29 mouse cellular contexts compared by ENCODE assay signal in the genomic region with DNA sequence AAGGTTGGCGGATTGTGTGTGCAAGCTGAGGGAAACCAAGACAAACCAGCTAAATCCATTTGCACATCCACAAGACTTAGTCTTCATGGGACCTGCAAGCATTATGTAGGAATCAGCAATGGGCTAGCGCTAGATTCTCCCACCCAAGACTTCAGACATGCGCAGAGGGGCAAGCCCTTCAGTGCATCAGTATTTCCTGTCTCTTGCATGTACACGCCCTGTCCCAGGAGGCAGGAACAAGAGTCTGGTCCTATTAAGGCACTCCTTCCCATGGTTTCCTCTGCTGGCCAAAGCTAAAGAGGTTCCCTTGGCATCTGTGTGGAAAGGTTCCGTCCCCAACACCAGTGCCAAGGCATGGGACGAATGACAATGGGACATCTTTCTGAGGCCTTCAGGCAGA.
"Had no signal": no experiment of that assay in that cellular context is flagged by ENCODE, and none has a peak within 500 bp of the region (broad histone marks: within the 10 kb centered on the region; RNA-seq: fewer than 3 reads in every experiment).

No protein-coding gene starts in this region.

- H3K9ac ChIP-seq: heart, embryonic 12.5 days; heart, embryonic 13.5 days; heart, embryonic 15.5 days; hindbrain, embryonic 12.5 days; hindbrain, embryonic 13.5 days; hindbrain, embryonic 14.5 days; hindbrain, embryonic 15.5 days; intestine, embryonic 15.5 days; kidney, embryonic 15.5 days had no signal

- H3K36me3 ChIP-seq: heart, embryonic 10.5 days; heart, embryonic 12.5 days; heart, embryonic 13.5 days; heart, embryonic 15.5 days; hindbrain, embryonic 10.5 days; hindbrain, embryonic 12.5 days; hindbrain, embryonic 13.5 days; hindbrain, embryonic 15.5 days; intestine, embryonic 15.5 days; kidney, embryonic 15.5 days had no signal

- H3K4me2 ChIP-seq: heart, embryonic 12.5 days; heart, embryonic 13.5 days; heart, embryonic 15.5 days; hindbrain, embryonic 12.5 days; hindbrain, embryonic 13.5 days; hindbrain, embryonic 14.5 days; hindbrain, embryonic 15.5 days; intestine, embryonic 15.5 days; kidney, embryonic 15.5 days had no signal

- ATAC-seq: hindbrain, embryonic 16.5 days; hindbrain, postnatal 0 days; inflammation-experienced regulatory T-cells, adult 6 months; intestine, embryonic 15.5 days; intestine, embryonic 16.5 days; intestine, postnatal 0 days had no signal

- H3K9me3 ChIP-seq: heart, embryonic 10.5 days; heart, embryonic 12.5 days; heart, embryonic 13.5 days; heart, embryonic 15.5 days; hindbrain, embryonic 10.5 days; hindbrain, embryonic 12.5 days; hindbrain, embryonic 13.5 days; hindbrain, embryonic 15.5 days; intestine, embryonic 15.5 days; kidney, embryonic 15.5 days had no signal

- DNase-seq: heart, postnatal 10 days; heart, postnatal 14 days; kidney, adult 11 months; kidney, adult 18-20 months; kidney, adult 2 months; kidney, adult 8-10 months; kidney, adult 9 months; kidney, postnatal 14 days; layer of hippocampus, adult 9-11 months; layer of hippocampus, postnatal 36 days had no signal

- H3K27me3 ChIP-seq: heart, embryonic 12.5 days; heart, embryonic 13.5 days; heart, embryonic 15.5 days; hindbrain, embryonic 12.5 days; hindbrain, embryonic 13.5 days; hindbrain, embryonic 15.5 days; intestine, embryonic 15.5 days; kidney, embryonic 15.5 days had no signal

- H3K27ac ChIP-seq: heart, embryonic 10.5 days; heart, embryonic 13.5 days; heart, embryonic 15.5 days; hindbrain, embryonic 10.5 days; hindbrain, embryonic 12.5 days; hindbrain, embryonic 13.5 days; hindbrain, embryonic 14.5 days; hindbrain, embryonic 15.5 days; hindbrain, postnatal 0 days; intestine, embryonic 15.5 days; kidney, embryonic 15.5 days; kidney, postnatal 0 days; layer of hippocampus, adult 2 months; left cerebral cortex, adult 2 months had no signal

- H3K4me3 ChIP-seq: heart, embryonic 10.5 days; heart, embryonic 12.5 days; heart, embryonic 13.5 days; heart, embryonic 15.5 days; hindbrain, embryonic 10.5 days; hindbrain, embryonic 12.5 days; hindbrain, embryonic 13.5 days; hindbrain, embryonic 15.5 days; intestine, embryonic 15.5 days; kidney, embryonic 15.5 days; layer of hippocampus, adult 2 months; left cerebral cortex, adult 2 months had no signal

- H3K4me1 ChIP-seq: intestine, embryonic 15.5 days had no signal
